Mouse (Mus musculus) ES-E14 (cell line): ENCODE measurements around the gene Ppm1h.

Experiments
- CHD2 ChIP-seq: IDR thresholded peaks from 2 replicates; pipeline ENCODE4 v1.6.1; 2014; ENCODE audit warnings: mild to moderate bottlenecking, low read depth, low read length, inconsistent platforms
- ZNF384 ChIP-seq: IDR thresholded peaks from 2 replicates; pipeline ENCODE4 v1.6.1; 2012; ENCODE audit warnings: low read depth, low read length, inconsistent platforms

GRCm38 (mm10) chr10:122809851-122810250 is 131.3 kb downstream of the Ppm1h start:
- TF ChIP-seq CHD2 = no peak
- no peak for TF ChIP-seq ZNF384
